Mouse (Mus musculus): ENCODE measurements around the gene Gm20388. TPM values are rescaled to one million over a fixed set of nuclear protein-coding genes. Genes with fewer than 3 reads are reported as not detected.
"Not testable (repeated sequence)": the region's sequence is repeated elsewhere in the genome, so short reads cannot be mapped to it uniquely, and the experiment has no call there.

Gene Gm20388
- polyA plus RNA-seq, 1 experiment from 2014 or later = 2.5 TPM

GRCm38 (mm10) chr8:123948942-123949685 lies 4038.5 kb downstream of the Gm20388 start, which contains the start of gene Nup133:
Gene Nup133, minus strand, starts transcription at chr8:123949265.
- Histone ChIP-seq H3K27ac (peak within 1 kb of the TSS; percentile 86), H3K4me3 (peak within 1 kb of the TSS; percentile 92), H3K4me1 (peaks cover 14% of the 10 kb centered on the region), H3K27me3 (ENCODE audit: low read depth, poor library complexity, severe bottlenecking) (no peaks in the 10 kb centered on the region), H3K9me3 (replicated peaks) (no peaks in the 10 kb centered on the region), H3K36me3 (peaks cover 37% of the 10 kb centered on the region)
- WGBS = under 1% methylated on average over 77 of the region's 77 CpGs
- peak; percentile 100 for DNase-seq (ENCODE audit: low spot score)

DNA sequence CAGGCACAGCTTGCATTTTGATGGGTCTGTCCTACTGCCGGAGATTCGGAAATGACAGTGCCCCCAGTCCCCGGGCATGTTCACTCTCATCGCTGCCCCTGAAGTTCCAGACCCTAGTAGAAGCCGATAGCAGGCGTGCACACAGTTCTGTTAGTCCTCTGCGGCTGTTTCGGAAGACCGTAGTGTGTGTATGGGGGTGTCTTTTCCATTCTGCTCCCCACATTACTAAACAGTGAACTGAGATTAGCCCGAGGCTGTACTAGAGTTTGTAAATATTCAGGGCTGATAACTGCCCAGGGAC lies 4039.0 kb downstream of the Gm20388 start:
- H3K9me3 ChIP-seq (replicated peaks) = no peaks in the 10 kb centered on the region
- no peak for DNase-seq (ENCODE audit: low spot score)
- no peaks in the 10 kb centered on the region for H3K27me3 ChIP-seq (ENCODE audit: low read depth, poor library complexity, severe bottlenecking)
- H3K36me3 ChIP-seq = peaks cover 38% of the 10 kb centered on the region
- H3K4me3 ChIP-seq = peak overlapping the region; percentile 92
- peaks cover 14% of the 10 kb centered on the region for H3K4me1 ChIP-seq
- WGBS = 5% methylated on average over 10 of the region's 10 CpGs
- H3K27ac ChIP-seq = peak overlapping the region; percentile 86

- Histone ChIP-seq H3K27me3 (ENCODE audit: low read depth, poor library complexity, severe bottlenecking) (no peaks in the 10 kb centered on the region), H3K9me3 (replicated peaks) (no peaks in the 10 kb centered on the region), H3K4me1 (peaks cover 14% of the 10 kb centered on the region), H3K27ac (peak overlapping the region; percentile 86), H3K36me3 (peaks cover 33% of the 10 kb centered on the region), H3K4me3 (peak overlapping the region; percentile 92)
- WGBS = 33% methylated on average over 10 of the region's 10 CpGs
- peak; percentile 57 for DNase-seq (ENCODE audit: low spot score)
These were observed 4039.6 kb downstream of the Gm20388 start for GRCm38 (mm10) chr8:123950077-123950802.

DNA sequence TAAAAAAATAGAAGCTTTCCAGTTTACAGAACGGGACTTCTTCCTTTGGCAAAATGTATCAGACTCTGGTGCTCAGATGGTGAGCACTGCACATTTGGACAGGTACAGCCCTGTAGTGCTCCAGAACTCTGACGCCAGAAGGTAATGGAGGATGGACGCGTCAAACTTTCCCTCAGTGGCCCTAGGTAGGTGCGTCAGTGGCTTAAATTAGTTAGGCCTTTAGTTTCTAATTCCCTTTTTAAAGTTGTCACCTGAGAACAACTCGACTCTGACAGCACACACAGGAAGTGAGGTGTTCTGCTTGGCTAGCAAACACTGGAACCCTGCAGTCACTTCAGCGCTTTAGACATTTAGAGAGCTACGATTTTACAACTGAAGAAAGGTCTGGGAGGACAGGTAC lies 4043.0 kb downstream of the Gm20388 start:
- H3K4me1 ChIP-seq = peaks cover 8% of the 10 kb centered on the region
- H3K27ac ChIP-seq = no peak overlapping the region
- 88% methylated on average over 8 of the region's 8 CpGs for WGBS

GRCm38 (mm10) chr8:123954246-123954645 lies 4043.6 kb downstream of the Gm20388 start:
- peaks cover 34% of the 10 kb centered on the region for H3K36me3 ChIP-seq
- H3K27ac ChIP-seq = no peak overlapping the region
- H3K4me1 ChIP-seq = peaks cover 8% of the 10 kb centered on the region
- H3K9me3 ChIP-seq (replicated peaks) = no peaks in the 10 kb centered on the region
- DNase-seq (ENCODE audit: low spot score) = no peak
- H3K4me3 ChIP-seq = no peak overlapping the region
- WGBS = 93% methylated on average over 8 of the region's 8 CpGs
- H3K27me3 ChIP-seq (ENCODE audit: low read depth, poor library complexity, severe bottlenecking) = no peaks in the 10 kb centered on the region

More for the DNA sequence above, 4043.0 kb downstream of the Gm20388 start:
- no peak for DNase-seq (ENCODE audit: low spot score)
- peaks cover 33% of the 10 kb centered on the region for H3K36me3 ChIP-seq
- no peak overlapping the region for H3K4me3 ChIP-seq
- H3K27me3 ChIP-seq (ENCODE audit: low read depth, poor library complexity, severe bottlenecking) = no peaks in the 10 kb centered on the region
- no peaks in the 10 kb centered on the region for H3K9me3 ChIP-seq (replicated peaks)

DNA sequence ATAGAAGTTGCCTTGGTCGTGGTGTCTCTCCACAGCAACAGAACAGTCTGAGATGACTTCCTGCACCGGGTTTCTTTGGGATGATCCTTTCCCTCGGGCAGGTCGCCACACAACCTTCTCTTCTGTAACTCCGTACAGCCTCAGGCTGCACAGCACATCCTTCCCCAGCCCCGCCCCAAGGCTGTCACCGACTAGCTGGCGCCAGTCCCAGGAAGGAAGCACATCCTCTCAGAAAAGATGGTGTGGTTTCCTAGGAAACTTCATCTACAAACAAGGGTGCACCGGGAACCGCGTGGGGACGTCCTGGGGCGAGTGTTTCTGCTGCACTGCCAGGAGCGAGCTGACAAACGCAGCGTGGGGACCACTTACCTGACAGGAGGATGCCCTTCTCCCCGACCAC lies 4047.5 kb downstream of the Gm20388 start:
- no peak overlapping the region for H3K4me3 ChIP-seq
- H3K9me3 ChIP-seq (replicated peaks) = no peaks in the 10 kb centered on the region
- DNase-seq (ENCODE audit: low spot score) = no peak
- no peak overlapping the region for H3K27ac ChIP-seq
- H3K27me3 ChIP-seq (ENCODE audit: low read depth, poor library complexity, severe bottlenecking) = no peaks in the 10 kb centered on the region
- H3K36me3 ChIP-seq = peaks cover 58% of the 10 kb centered on the region
- WGBS = 80% methylated on average over 17 of the region's 17 CpGs
- H3K4me1 ChIP-seq = no peaks in the 10 kb centered on the region; the same call in 1 of the 2 replicates

GRCm38 (mm10) chr8:123959473-123959872 lies 4048.8 kb downstream of the Gm20388 start:
- Histone ChIP-seq H3K27me3 (ENCODE audit: low read depth, poor library complexity, severe bottlenecking) (no peaks in the 10 kb centered on the region), H3K9me3 (replicated peaks) (no peaks in the 10 kb centered on the region), H3K27ac (no peak overlapping the region), H3K4me3 (no peak overlapping the region), H3K36me3 (peaks cover 48% of the 10 kb centered on the region), H3K4me1 (no peaks in the 10 kb centered on the region; the same call in 1 of the 2 replicates)
- WGBS = 91% methylated on average over 6 of the region's 6 CpGs
- no peak for DNase-seq (ENCODE audit: low spot score)

DNA sequence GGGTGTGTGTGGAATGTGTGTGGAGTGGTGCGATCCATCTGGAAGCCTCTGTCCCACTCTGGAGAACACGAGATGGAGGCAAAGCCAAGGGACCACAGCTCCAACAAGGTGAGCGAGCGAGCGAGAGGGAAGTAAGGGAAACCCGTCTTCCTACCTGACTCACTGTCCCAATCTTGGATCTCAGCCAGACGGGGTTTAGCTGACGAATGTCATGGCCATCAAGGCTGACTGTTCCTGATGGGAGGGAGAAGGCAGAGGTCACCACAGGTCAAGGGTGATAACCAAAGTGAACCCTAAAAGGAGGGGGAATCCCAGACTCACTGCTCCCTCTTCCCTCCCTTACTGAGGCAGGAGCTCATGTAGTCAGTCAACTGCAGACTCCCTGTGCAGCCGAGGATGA lies 4049.4 kb downstream of the Gm20388 start:
- no peak overlapping the region for H3K4me3 ChIP-seq
- 96% methylated on average over 9 of the region's 9 CpGs for WGBS
- no peaks in the 10 kb centered on the region; the same call in 1 of the 2 replicates for H3K4me1 ChIP-seq
- H3K36me3 ChIP-seq = peaks cover 50% of the 10 kb centered on the region
- no peak overlapping the region for H3K27ac ChIP-seq
- no peaks in the 10 kb centered on the region for H3K9me3 ChIP-seq (replicated peaks)
- no peak for DNase-seq (ENCODE audit: low spot score)
- H3K27me3 ChIP-seq (ENCODE audit: low read depth, poor library complexity, severe bottlenecking) = no peaks in the 10 kb centered on the region

DNA sequence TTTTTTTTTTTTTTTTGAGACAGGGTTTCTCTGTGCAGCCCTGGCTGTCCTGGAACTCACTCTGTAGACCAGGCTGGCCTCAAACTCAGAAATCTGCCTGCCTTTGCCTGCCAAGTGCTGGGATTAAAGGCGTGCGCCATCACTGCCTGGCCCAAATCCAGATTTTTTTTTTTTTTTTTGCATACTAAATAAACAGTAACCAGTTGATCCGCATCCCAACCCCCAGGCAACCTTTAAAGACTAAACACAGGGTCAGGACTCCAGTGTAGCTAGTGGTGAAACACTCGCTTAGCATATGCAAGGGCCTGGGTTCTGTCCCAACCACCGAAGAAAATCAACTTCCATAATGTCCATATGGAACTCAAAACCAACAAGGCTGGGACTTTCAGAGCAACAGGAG lies 4049.9 kb downstream of the Gm20388 start:
- not testable (repeated sequence) for H3K4me1 ChIP-seq; H3K9me3 ChIP-seq (replicated peaks); DNase-seq (ENCODE audit: low spot score); H3K4me3 ChIP-seq; H3K27ac ChIP-seq; H3K27me3 ChIP-seq (ENCODE audit: low read depth, poor library complexity, severe bottlenecking)
- WGBS = 94% methylated on average over 5 of the region's 5 CpGs
- peaks cover 50% of the 10 kb centered on the region for H3K36me3 ChIP-seq

DNA sequence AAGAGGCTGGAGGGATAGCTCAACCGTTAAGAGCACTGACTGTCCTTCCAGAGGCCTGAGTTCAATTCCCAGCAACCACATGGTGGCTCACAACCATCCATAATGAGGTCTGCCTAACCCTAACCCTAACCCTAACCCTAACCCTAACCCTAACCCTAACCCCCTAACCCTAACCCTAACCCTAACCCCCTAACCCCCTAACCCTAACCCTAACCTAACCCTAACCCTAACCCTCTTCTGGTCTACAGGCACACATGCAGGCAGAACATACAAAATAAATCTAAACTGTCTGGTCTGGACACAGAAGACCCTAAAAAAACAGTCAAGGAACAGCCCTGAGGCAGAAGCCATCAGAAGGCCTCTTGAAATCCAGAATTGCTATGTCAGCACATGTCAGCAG lies 4050.7 kb downstream of the Gm20388 start:
- Histone ChIP-seq H3K27ac (no peak overlapping the region), H3K4me1 (no peaks in the 10 kb centered on the region; the same call in 1 of the 2 replicates), H3K36me3 (peaks cover 57% of the 10 kb centered on the region), H3K4me3 (no peak overlapping the region), H3K27me3 (ENCODE audit: low read depth, poor library complexity, severe bottlenecking) (no peaks in the 10 kb centered on the region), H3K9me3 (replicated peaks) (no peaks in the 10 kb centered on the region)
- 80% methylated on average over 1 of the region's 1 CpGs for WGBS
- no peak for DNase-seq (ENCODE audit: low spot score)

DNA sequence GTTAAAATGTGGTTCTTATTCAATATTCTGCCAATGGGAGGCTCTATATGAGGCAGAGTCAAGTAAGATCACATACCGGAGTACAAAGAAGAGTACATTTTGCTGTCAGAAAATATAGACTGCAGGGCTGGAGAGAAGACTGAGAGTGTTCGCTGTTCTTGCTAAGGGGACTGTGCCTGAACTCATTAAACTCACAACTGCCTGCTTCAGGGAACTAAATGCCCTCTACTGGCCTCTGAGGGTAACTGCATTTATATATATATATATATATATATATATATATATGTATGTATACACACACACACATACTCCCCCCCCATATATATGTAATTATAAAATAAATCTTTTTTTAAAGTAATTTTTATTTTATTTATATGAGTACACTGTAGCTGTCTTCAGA lies 4056.3 kb downstream of the Gm20388 start:
- no peak overlapping the region for H3K27ac ChIP-seq
- WGBS = 77% methylated on average over 2 of the region's 2 CpGs
- H3K27me3 ChIP-seq (ENCODE audit: low read depth, poor library complexity, severe bottlenecking) = no peaks in the 10 kb centered on the region
- peaks cover 34% of the 10 kb centered on the region for H3K36me3 ChIP-seq
- no peaks in the 10 kb centered on the region for H3K9me3 ChIP-seq (replicated peaks)
- DNase-seq (ENCODE audit: low spot score) = no peak
- H3K4me1 ChIP-seq = no peaks in the 10 kb centered on the region
- H3K4me3 ChIP-seq = no peak overlapping the region

GRCm38 (mm10) chr8:123973495-123973894 lies 4062.9 kb downstream of the Gm20388 start:
- no peaks in the 10 kb centered on the region for H3K9me3 ChIP-seq (replicated peaks)
- 70% methylated on average over 1 of the region's 1 CpGs for WGBS

GRCm38 (mm10) chr8:123977499-123977898 lies 4066.9 kb downstream of the Gm20388 start:
- no peak for DNase-seq (ENCODE audit: low spot score)
- peaks cover 17% of the 10 kb centered on the region for H3K4me1 ChIP-seq
- 97% methylated on average over 4 of the region's 4 CpGs for WGBS
- no peak overlapping the region for H3K4me3 ChIP-seq
- no peaks in the 10 kb centered on the region for H3K36me3 ChIP-seq
- no peak overlapping the region for H3K27ac ChIP-seq
- no peaks in the 10 kb centered on the region for H3K27me3 ChIP-seq (ENCODE audit: low read depth, poor library complexity, severe bottlenecking)
- H3K9me3 ChIP-seq (replicated peaks) = no peaks in the 10 kb centered on the region

More at GRCm38 (mm10) chr8:123973495-123973894, 4062.9 kb downstream of the Gm20388 start:
- no peaks in the 10 kb centered on the region for H3K27me3 ChIP-seq (ENCODE audit: low read depth, poor library complexity, severe bottlenecking)
- peaks cover 2% of the 10 kb centered on the region; the same call in 1 of the 2 replicates for H3K4me1 ChIP-seq
- no peak for DNase-seq (ENCODE audit: low spot score)
- no peak overlapping the region for H3K27ac ChIP-seq
- peaks cover 11% of the 10 kb centered on the region; the same call in 1 of the 2 replicates for H3K36me3 ChIP-seq
- H3K4me3 ChIP-seq = no peak overlapping the region
